Mouse (Mus musculus) urinary bladder, postnatal 10 days (tissue): ENCODE results near the gene Zfp536.

Experiments
- DNase-seq: peaks from one replicate; pipeline ENCODE4 v3.0.0; 2022; ENCODE audit warnings: low spot score

Zfp536 gene

DNA sequence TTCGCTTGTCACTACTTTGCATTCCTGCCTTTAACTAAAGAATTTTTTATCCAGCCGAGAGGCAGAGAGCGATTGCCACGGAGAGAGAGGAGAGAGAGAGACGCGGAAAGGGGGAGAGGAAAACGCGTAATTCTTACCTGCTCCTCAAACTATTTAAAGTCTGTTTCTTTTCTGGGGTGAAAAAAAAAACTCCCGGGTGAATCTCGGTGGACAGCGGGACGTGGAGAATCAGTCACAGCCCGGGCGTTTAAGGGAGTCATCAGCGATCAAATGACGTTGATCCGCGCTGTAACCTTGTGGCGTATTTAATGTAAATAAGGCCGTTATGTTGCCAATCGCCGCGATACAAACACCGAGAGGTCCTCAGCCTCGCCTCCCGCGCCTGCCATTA is at the start of gene Zfp536:
Gene Zfp536 (minus strand): TSS at position 330 of the 391 bp plus-strand sequence.
- no peak for DNase-seq

DNA sequence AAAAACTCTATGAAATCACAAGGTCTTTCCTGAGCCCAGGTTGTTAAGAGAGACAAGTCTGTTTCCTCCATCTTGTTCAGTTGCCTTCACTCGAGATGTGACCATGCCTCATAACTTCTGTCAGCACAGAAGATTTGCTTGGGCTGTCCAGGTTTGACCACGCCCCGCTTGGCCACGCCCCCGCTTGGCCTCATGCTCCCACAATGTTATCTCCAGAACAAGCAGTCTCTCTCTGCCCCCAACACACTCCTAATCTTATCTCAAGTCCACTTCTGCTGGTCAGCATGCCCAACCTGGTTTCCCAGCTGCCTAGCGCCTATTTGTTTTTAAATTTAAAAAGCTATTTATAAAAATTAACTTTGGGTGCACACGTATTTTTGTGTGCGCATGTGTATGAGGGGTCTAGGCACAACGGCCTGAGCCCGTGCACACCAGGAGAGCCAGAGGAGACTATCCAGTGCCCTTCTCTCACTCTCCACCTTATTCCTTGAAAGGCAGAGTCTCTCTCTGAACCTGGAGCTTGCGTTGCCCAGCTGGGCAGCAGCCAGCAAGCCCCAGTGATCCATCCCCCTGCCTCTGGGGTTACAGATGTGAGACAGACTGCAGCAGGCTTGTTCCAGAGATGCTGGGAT is 47.3 kb upstream of the Zfp536 start:
- no peak for DNase-seq

DNA sequence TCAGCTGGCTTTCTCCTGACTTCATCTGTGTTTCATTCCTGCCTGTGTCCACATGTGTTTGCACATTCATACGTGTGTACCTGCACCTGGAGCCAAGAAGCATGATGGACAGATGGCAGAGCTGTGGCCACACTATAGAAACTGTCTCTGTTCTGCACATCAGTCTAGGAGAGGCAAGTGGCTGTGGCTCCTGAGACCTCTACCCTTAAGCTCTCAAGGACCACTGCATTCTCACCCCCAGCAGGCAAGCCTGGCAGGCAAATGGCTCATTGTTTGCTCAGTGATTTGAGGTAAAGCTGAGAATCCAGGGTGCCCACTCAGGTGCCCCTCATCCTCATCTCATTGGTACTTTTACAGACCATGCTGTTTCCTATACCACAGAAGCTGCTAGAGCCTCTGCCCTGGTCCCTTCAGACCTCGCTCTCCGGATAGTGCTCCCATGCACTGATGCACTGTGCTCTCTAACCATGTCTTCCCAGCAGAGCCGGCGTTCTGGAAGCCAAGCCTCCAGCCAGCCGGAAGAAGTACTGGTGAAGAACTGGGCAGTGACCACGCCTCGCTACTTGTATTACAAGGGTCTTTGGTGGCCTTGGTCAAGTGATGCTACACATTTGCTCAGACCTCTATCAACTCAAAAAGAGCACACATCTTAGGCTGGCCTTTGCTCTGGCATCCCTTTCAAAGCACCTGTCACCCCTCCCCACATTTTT is 45.3 kb upstream of the Zfp536 start:
- DNase-seq, result no peak

DNA sequence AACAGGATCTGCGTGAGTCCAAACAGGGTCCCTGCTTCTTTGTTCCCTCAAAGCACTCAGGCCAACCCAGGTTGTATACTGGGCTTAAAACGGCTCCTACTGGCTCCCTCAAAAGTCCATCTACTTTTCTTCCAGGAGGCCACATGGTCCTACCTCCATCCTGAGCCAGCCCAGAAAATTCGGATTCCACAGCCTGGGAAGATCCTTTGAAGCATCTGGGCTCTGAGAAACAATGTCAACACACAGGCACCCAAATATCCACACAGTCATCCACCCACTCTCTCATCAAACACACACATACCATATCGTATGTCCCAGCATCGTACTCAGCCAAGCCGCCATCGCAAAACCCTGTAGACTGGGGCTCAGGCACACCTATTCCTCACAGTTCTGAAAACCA is 43.5 kb upstream of the Zfp536 start:
- DNase-seq, result no peak

DNA sequence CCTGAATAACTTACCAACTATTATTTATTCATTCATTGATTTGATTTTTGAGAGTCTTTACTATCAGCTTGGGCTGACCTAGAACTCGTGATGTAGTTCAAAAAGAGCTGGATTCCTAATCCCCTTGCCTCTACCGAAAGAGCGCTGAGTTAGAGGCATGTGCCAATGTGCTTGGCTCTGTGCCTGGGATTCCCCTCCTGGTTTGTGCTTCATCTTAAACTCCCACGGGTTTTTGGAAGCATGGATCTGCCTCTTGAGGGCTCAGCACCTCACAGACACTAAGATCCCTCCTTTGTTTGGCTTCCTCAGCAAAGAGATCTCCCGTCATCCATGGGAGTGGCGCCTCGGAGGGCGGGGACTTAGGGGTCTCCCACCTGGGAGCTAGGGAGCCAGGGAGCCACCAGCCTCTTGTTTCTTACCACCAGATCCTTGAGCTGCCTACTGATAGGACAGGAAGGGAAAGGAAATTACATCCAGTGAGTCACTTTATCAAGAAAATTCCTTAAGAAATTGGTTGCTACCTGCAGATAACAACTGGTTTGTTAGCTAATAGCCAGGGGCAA is 41.5 kb upstream of the Zfp536 start:
- no peak for DNase-seq

DNA sequence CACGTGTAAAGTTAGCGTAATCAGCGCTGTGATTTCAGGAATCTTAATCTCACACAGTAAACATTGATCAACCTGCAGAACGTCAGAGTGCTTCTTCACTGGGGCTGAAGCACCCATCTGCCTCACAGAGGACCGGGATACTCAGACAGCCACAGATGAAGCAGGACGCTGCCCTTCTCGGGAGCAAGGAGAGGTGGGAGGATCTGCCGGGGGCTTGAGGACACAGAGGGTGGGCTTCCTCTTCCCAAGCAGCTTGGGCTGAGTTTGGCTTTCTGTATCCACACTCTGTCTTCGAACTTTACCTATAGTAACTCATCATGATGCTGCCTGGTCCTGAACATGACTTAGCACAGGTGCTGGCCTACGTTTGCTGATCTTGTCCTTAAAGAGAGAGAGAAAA is 40.2 kb upstream of the Zfp536 start:
- no peak for DNase-seq

DNA sequence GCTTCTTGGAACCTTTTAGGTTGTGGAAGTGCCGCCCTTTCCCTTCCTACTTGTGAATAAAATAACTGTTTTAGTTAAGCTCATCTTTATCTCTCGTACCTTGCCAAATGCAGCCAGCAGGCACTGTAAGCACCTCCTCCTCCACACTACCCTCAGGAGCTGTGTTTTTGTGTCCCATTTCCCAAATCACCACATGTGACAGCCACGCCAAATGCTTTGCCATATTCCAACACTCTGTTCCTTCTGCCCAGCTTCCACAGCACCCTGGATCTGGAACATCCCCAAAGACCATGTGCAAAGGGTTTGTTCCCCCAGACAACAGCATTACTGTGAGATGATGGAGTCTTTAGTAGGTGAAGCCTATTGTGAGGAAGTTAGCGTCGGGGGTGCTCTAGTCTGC is 36.5 kb upstream of the Zfp536 start:
- DNase-seq, result no peak

DNA sequence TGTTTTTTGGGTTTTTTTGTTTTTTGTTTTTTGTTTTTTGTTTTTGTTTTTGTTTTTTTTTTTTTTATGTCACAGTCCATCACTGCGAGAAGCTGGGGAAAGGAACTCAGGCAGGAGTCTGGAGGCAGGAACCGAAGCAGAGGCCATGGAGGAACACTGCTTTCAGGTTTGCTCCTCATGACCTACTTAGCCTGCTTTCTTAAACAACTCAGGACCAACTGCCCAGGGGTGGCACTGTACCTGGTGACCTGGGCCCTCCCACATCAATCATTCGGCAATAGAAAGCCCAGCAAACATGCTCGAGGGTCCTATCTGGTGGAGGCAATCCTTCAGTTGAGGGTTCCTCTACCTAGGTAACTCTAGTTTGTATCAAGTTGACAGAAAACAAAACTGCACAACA is 35.6 kb upstream of the Zfp536 start:
- no peak for DNase-seq

DNA sequence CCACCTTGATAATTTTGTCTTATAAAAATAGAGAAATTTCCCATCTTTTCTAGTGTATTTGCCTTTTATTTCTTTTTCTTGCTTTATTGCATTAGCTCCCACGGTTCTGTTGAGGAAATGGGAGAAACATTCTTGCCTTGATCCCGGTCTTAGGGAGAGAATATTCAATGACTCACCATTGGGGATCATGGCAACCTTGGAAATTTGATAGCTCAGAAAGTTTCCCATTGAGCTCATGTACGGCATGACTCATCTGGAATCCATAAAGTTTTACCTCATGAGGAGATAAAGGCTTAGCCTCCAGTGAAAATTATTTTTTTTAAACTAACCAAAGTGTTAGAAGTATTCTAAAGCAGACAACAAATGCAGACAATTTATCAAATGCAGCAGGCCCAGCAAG is 27.7 kb upstream of the Zfp536 start:
- no peak for DNase-seq

DNA sequence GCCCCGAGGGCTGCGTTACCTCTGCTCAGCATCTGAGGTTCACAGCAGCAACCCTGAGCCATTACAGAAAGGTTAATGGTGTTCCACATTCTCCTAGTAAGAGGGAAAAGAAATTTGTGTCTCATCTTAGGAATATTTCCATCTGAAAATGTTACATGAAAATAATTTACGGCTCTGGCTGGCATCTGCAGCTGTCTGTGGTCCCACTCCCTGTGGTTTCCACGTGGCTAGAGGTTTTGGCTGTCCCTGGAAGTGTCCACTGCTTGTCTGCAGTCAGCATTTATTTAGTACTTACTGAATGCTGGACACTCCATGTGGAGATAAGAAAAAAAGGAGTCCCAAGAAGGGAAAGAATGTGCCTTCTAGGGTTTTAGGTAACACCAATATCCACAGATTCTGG is 15.3 kb upstream of the Zfp536 start:
- DNase-seq, result no peak

DNA sequence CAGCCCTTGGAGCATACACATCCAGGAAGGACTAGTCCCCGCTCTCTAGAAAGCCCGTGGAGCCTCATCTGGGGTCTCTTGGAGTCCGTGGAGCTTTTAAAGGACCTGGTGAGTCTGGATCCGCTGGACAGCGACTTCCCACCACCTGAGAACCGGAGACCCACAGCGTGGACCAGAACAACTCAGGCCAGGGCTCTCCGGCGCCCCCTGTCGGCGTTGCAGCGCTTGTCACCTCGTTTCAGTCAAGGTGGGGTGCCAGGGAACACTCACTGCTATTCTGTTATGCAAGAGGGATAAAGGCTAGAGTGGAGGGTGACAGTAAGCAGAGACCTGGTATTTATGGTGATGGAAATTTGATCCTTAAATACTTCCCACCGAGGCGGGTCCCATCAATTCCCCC is 2.1 kb upstream of the Zfp536 start:
- DNase-seq, result peak; percentile 37

DNA sequence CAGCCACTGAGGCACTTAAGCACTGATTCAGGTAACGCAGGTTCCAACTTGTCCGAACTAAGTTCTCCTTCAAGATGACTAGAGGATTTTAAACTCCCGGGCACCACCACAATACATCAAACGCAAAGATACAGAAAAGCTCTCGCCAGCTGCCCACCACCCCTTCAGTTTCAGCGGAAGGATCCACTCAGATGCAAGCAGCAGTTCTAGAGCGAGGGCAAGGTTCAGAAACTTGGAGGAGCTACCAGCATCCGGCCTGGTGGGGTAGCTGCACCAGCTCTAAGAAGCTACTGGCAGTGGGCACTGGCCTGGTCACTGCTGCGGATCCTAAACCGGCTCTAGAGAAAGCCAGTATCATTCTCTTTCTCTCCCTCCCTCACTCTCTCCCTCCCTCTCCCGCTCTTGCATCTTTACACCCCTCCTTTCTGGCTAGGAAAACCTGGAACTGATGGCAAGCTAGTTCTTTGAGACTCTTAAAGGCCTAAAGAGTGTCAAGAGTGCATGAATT is 1.1 kb upstream of the Zfp536 start:
- DNase-seq, result no peak

DNA sequence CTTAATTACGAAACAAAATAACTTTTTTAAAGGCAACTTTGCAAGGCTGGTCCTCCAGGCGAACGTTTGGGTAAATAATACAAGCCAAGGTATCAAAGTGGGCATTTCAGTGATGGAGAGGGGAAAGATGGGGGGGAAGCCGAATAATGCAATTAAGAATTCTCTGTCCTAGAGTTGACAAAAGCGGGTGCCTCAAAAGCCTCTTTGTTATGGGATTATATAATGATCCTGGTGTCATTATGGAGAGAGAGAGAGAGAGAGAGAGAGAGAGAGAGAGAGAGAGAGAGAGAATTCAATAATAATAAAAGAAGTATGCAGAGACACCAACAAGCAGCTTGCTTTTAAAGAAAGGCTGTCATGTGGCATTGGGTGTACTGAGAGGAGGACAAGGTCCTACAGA is 465 bp upstream of the Zfp536 start:
- no peak for DNase-seq

DNA sequence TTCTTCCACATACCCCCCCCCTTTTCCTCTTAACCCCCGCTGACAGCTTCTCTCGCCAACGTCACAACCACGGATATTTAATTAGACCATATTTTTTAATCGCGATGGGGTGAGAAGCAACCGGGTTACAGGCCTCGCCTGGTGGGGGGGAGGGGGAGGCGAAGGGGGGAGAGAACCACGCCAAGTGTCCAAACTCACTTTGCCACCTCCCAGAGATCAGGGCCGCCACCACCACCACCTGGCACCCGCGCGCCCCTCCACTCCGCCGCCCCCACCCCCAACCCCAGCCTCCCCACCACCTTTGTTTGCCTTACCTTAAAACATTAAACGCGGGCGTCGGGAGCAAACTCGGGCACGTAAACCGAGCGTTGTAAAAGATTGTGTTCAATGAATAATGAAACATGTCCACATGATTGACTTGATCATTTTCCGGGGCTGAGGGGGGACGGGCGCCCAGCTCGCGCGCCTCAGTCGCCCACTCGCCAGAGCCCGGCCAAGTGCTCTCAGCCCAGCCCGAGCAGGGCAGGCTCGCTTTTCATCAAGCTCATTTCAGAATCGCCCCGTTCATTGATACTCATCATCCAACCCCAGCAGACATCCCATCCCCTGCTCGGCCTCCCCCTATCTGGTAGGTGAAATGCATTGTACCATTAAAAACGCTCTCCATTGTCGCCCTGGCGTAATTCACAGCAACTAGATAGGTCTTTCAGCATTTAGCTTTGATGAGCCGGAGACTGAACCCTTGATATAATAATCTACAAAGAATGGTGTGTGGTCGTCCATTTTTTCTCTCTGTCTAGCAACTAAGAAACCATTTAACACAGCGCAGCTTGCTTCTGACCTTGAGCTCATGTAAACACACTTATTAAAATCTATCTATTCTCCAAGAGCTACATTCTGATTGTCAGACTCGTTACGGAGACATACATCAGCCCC is 797 bp downstream of the Zfp536 start:
- DNase-seq, result no peak

DNA sequence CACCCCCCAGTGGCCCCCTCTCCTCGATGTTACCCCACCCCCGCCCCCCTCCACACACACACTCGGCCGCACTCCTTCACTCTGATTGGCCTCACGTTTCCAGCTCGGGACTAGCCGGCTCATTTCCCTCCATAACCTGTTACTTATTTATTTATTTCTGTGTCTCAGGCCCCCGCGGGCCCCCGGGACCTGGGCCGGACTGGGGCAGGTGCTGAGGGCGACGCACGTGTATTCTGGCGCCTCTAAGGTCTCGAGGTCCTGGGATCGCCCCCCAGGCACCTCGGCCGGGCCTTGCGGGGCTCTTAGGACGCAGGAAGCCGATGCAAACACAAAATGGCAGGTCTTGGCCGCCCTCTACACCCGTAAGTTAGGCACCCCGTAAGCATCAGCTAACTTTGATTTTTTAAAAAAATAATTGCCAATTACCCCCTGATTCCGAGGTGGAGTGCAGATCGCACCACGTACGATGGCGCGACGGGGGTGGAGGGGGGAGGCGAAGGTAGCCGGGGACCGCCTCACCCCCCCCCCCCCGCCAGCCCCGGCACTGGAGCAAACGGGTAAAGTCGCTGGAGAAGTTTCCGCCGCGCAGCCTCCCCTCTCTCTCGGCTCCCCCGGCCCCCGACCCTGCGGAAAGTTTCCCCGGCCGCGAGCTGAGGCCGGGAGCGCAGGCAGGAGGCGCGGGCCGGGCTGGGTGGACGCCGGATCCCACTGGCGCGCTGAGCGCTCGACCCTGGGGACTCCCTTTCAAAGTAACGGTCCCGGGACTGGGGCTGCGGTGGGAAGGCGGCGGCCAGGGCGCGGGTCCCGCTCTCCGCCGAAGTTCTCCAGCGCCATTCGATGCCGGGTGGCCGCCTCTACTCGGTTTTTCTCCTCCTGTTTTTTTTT is 1.7 kb downstream of the Zfp536 start:
- DNase-seq, result no peak

DNA sequence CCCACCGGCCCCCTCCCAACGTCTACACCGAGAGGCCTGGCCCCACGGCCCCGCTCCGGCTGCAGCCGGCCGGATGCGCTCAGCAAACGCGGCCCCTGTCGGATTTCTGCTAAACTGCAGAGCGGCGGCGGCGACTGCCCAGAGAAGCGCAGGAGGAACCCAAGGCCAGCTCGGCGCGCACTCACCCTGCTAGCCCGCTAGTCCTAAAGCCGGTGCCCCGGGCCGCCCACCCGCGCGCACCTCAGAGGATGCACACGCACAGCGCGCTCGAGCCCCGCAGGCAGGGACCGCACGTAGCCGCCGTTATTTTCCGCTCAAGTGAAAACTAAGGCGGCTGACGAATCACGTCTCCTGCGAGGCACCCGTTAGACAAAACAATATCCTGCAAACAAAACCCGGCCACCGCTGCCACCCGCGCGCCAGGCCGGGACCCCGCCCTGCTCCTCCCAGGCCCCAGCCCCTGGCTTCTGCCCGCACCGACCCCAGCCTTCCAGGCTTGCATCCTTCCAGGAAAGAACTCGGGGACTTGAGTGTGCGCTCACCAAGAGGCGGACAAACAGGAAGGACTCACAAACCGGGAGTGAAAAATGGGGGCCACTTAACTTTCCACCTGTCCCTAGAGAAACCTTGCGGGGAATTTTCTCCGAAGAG is 2.9 kb downstream of the Zfp536 start:
- DNase-seq, result peak; percentile 54

DNA sequence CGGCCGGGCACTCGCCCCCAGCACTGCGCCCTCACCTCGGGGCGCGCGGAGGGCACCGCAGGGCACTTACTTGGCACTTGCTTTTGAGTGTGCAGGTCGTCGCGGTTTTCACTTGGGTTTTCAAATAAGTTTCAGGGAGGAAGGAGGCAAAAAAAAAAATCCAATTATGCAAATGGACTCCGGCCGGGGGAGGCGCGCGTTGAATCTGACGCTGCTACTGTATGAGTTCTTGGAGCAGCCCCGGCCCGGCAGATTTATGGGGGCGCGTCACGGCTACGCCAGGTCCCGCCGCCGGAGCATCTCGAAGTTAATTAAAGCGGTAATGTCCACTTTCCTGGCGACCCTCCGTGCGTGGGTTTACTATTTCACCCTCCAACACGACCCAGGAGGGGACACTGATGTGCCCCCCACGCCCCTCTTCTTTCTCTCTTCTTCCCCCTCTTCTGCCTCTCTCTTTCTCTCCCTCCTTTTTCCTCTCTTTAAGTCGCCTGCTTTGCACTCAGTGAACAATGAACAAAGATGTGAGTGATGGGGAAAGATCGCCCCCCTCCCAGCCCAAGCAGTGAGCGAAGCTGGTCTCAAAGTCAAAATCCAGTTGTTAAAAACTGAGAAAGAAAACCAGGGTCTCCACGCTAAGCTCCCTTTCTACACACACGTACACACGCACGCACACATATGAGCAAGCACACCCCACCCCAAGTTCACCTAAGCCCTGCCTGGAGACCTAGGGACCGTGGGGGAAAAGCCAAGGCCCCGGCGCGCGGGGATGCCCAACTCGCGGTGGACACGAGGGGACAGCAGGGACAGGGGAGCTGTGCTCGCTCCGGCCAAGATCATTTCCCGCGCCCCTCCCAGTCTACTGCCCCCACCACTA is 3.7 kb downstream of the Zfp536 start:
- no peak for DNase-seq

DNA sequence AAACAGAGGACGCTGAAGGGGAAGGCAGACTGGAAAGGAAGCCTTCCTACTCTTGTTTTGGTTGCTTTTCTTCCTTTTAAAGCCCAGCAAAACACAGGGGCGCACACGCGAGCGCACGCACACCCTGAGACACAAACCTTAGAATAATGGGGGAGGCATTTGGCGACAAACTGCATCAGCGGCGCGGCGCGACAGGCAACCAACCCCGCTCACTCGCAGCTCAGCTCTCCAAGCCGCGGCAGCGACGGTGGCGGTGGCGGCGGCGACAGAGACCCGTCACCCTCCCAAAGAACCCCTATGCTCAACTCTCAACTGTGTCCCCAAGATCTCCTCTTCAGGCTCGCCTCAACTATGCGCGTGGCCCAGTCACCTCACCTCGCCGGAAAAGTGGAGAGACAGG is 4.4 kb downstream of the Zfp536 start:
- DNase-seq, result no peak

DNA sequence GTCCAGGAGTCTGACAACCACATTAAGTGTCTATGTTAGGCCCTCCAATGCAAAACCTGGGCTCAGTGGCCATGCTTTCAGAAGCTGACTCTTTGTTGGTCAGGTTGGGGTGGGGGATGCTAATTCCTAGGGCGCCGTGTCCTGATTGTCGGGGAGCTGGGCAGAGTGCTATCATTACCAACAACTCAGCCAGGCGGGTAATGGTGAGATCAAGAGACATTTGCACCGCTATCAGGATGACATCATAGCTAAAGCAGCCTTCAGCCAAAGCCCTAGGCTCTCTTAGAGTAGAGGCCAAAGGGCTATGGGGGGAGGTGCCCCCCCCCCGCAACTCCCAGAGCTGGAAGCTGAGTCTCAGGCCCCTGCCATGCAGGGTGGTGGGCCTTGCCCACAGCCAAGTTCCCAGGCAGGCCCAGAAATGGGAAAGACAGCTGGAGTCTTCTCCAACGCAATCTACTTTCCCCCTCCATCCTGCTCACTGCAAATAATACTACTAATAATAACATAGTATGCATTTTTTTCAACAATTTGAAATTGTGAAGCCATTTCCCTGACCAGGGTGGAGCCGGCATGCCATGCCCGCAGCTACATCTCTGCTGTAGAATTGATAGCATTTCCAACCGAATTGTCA is 5.0 kb downstream of the Zfp536 start:
- DNase-seq, result no peak
